Mouse (Mus musculus): ENCODE measurements around the gene Fgd3. TPM values are rescaled to one million over a fixed set of nuclear protein-coding genes. Genes with fewer than 3 reads are reported as not detected.

The Fgd3 gene
- polyA plus RNA-seq, 1 experiment from 2014 or later = 0.58 TPM

- no peaks in the 10 kb centered on the region for H3K4me1 ChIP-seq (ENCODE audit: control insufficient read depth, insufficient read depth, low read length)
- 0 out of 2 replicates have a peak overlapping the region, but pooled peaks have one; percentile 8 for H3K27ac ChIP-seq (replicated peaks; ENCODE audit: low read depth, low read length)
- no peak overlapping the region for H3K4me2 ChIP-seq (ENCODE audit: low read depth, low read length)
- H3K4me3 ChIP-seq (ENCODE audit: low read depth, low read length) = no peak overlapping the region
- no peaks in the 10 kb centered on the region for H3K27me3 ChIP-seq (replicated peaks; ENCODE audit: control insufficient read depth, insufficient read depth, low read length)
- DNase-seq (ENCODE audit: low spot score) (no peak), ATAC-seq (ENCODE audit: low read depth) (no peak)
- H3K36me3 ChIP-seq (ENCODE audit: control insufficient read depth, insufficient read depth, low read length) = no peaks in the 10 kb centered on the region
- WGBS = 57% methylated on average over 3 of the region's 3 CpGs
- H3K9me3 ChIP-seq (ENCODE audit: control insufficient read depth, low read length) = no peaks in the 10 kb centered on the region
- no peak overlapping the region for H3K9ac ChIP-seq (ENCODE audit: low read depth, low read length)
Observed at GRCm38 (mm10) chr13:49257819-49258313, 62.2 kb downstream of the Fgd3 start.

- ATAC-seq (ENCODE audit: low read depth) = no peak
Observed at GRCm38 (mm10) chr13:49252746-49253145, 67.4 kb downstream of the Fgd3 start.

GRCm38 (mm10) chr13:49252113-49252512 is 68.0 kb downstream of the Fgd3 start:
- H3K36me3 ChIP-seq (ENCODE audit: control insufficient read depth, insufficient read depth, low read length) = no peaks in the 10 kb centered on the region
- no peaks in the 10 kb centered on the region for H3K9me3 ChIP-seq (ENCODE audit: control insufficient read depth, low read length)
- H3K27ac ChIP-seq (replicated peaks; ENCODE audit: low read depth, low read length) = no peak overlapping the region
- WGBS = 81% methylated on average over 2 of the region's 2 CpGs
- ATAC-seq (ENCODE audit: low read depth) (no peak), DNase-seq (ENCODE audit: low spot score) (no peak)
- no peak overlapping the region for H3K4me3 ChIP-seq (ENCODE audit: low read depth, low read length)
- H3K9ac ChIP-seq (ENCODE audit: low read depth, low read length) = no peak overlapping the region
- H3K27me3 ChIP-seq (replicated peaks; ENCODE audit: control insufficient read depth, insufficient read depth, low read length) = peaks cover 19% of the 10 kb centered on the region
- no peak overlapping the region for H3K4me2 ChIP-seq (ENCODE audit: low read depth, low read length)
- H3K4me1 ChIP-seq (ENCODE audit: control insufficient read depth, insufficient read depth, low read length) = peaks cover 6% of the 10 kb centered on the region; the same call in 1 of the 2 replicates

More at GRCm38 (mm10) chr13:49252746-49253145, 67.4 kb downstream of the Fgd3 start:
- no peak overlapping the region for H3K27ac ChIP-seq (replicated peaks; ENCODE audit: low read depth, low read length)
- no peak for DNase-seq (ENCODE audit: low spot score)
- H3K4me2 ChIP-seq (ENCODE audit: low read depth, low read length) = no peak overlapping the region
- 87% methylated on average over 13 of the region's 13 CpGs for WGBS
- H3K4me1 ChIP-seq (ENCODE audit: control insufficient read depth, insufficient read depth, low read length) = peaks cover 6% of the 10 kb centered on the region; the same call in 1 of the 2 replicates
- H3K4me3 ChIP-seq (ENCODE audit: low read depth, low read length) = no peak overlapping the region
- peaks cover 13% of the 10 kb centered on the region; the same call in 1 of the 2 replicates for H3K27me3 ChIP-seq (replicated peaks; ENCODE audit: control insufficient read depth, insufficient read depth, low read length)
- no peaks in the 10 kb centered on the region for H3K36me3 ChIP-seq (ENCODE audit: control insufficient read depth, insufficient read depth, low read length)
- no peak overlapping the region for H3K9ac ChIP-seq (ENCODE audit: low read depth, low read length)
- no peaks in the 10 kb centered on the region for H3K9me3 ChIP-seq (ENCODE audit: control insufficient read depth, low read length)

GRCm38 (mm10) chr13:49250716-49251517 is 69.2 kb downstream of the Fgd3 start:
- Histone ChIP-seq H3K36me3 (ENCODE audit: control insufficient read depth, insufficient read depth, low read length) (no peaks in the 10 kb centered on the region), H3K9ac (ENCODE audit: low read depth, low read length) (no peak overlapping the region), H3K4me1 (ENCODE audit: control insufficient read depth, insufficient read depth, low read length) (peaks cover 6% of the 10 kb centered on the region; the same call in 1 of the 2 replicates), H3K27ac (replicated peaks; ENCODE audit: low read depth, low read length) (no peak overlapping the region), H3K27me3 (replicated peaks; ENCODE audit: control insufficient read depth, insufficient read depth, low read length) (peaks cover 29% of the 10 kb centered on the region), H3K9me3 (ENCODE audit: control insufficient read depth, low read length) (no peaks in the 10 kb centered on the region), H3K4me2 (ENCODE audit: low read depth, low read length) (no peak overlapping the region), H3K4me3 (ENCODE audit: low read depth, low read length) (no peak overlapping the region)
- 28% methylated on average over 4 of the region's 4 CpGs for WGBS
- no peak for ATAC-seq (ENCODE audit: low read depth)
- DNase-seq (ENCODE audit: low spot score) = no peak

- DNase-seq (ENCODE audit: low spot score) (no peak), ATAC-seq (ENCODE audit: low read depth) (no peak)
- Histone ChIP-seq H3K9ac (ENCODE audit: low read depth, low read length) (no peak overlapping the region), H3K4me2 (ENCODE audit: low read depth, low read length) (no peak overlapping the region), H3K27ac (replicated peaks; ENCODE audit: low read depth, low read length) (no peak overlapping the region), H3K27me3 (replicated peaks; ENCODE audit: control insufficient read depth, insufficient read depth, low read length) (peaks cover 29% of the 10 kb centered on the region), H3K36me3 (ENCODE audit: control insufficient read depth, insufficient read depth, low read length) (no peaks in the 10 kb centered on the region), H3K4me3 (ENCODE audit: low read depth, low read length) (no peak overlapping the region), H3K9me3 (ENCODE audit: control insufficient read depth, low read length) (no peaks in the 10 kb centered on the region), H3K4me1 (ENCODE audit: control insufficient read depth, insufficient read depth, low read length) (peaks cover 6% of the 10 kb centered on the region; the same call in 1 of the 2 replicates)
- WGBS = 65% methylated on average over 2 of the region's 2 CpGs
Observed at GRCm38 (mm10) chr13:49249634-49250033, 70.5 kb downstream of the Fgd3 start.

- peaks cover 6% of the 10 kb centered on the region; the same call in 1 of the 2 replicates for H3K4me1 ChIP-seq (ENCODE audit: control insufficient read depth, insufficient read depth, low read length)
- no peaks in the 10 kb centered on the region for H3K9me3 ChIP-seq (ENCODE audit: control insufficient read depth, low read length)
- 43% methylated on average over 3 of the region's 3 CpGs for WGBS
- H3K4me2 ChIP-seq (ENCODE audit: low read depth, low read length) = no peak overlapping the region
- DNase-seq (ENCODE audit: low spot score) = no peak
- H3K27ac ChIP-seq (replicated peaks; ENCODE audit: low read depth, low read length) = no peak overlapping the region
- H3K4me3 ChIP-seq (ENCODE audit: low read depth, low read length) = no peak overlapping the region
- no peaks in the 10 kb centered on the region for H3K36me3 ChIP-seq (ENCODE audit: control insufficient read depth, insufficient read depth, low read length)
- no peak overlapping the region for H3K9ac ChIP-seq (ENCODE audit: low read depth, low read length)
- H3K27me3 ChIP-seq (replicated peaks; ENCODE audit: control insufficient read depth, insufficient read depth, low read length) = peaks cover 29% of the 10 kb centered on the region
- no peak for ATAC-seq (ENCODE audit: low read depth)
Observed at GRCm38 (mm10) chr13:49248923-49249322, 71.2 kb downstream of the Fgd3 start.

GRCm38 (mm10) chr13:49248467-49248862 is 71.6 kb downstream of the Fgd3 start, which contains the start of gene Susd3:
Gene Susd3 (minus strand): TSS chr13:49248706.
- Histone ChIP-seq H3K4me1 (ENCODE audit: control insufficient read depth, insufficient read depth, low read length) (peaks cover 6% of the 10 kb centered on the region; the same call in 1 of the 2 replicates), H3K9ac (ENCODE audit: low read depth, low read length) (peak within 1 kb of the TSS; percentile 34; the same call in 1 of the 2 replicates), H3K27me3 (replicated peaks; ENCODE audit: control insufficient read depth, insufficient read depth, low read length) (peaks cover 29% of the 10 kb centered on the region), H3K4me2 (ENCODE audit: low read depth, low read length) (peak within 1 kb of the TSS; percentile 62), H3K36me3 (ENCODE audit: control insufficient read depth, insufficient read depth, low read length) (no peaks in the 10 kb centered on the region), H3K9me3 (ENCODE audit: control insufficient read depth, low read length) (no peaks in the 10 kb centered on the region), H3K27ac (replicated peaks; ENCODE audit: low read depth, low read length) (no peak within 1 kb of the TSS), H3K4me3 (ENCODE audit: low read depth, low read length) (peak within 1 kb of the TSS; percentile 38)
- WGBS = 17% methylated on average over 7 of the region's 8 CpGs
- ATAC-seq (ENCODE audit: low read depth) = no peak
- no peak for DNase-seq (ENCODE audit: low spot score)

- Histone ChIP-seq H3K4me1 (ENCODE audit: control insufficient read depth, insufficient read depth, low read length) (peaks cover 6% of the 10 kb centered on the region; the same call in 1 of the 2 replicates), H3K27me3 (replicated peaks; ENCODE audit: control insufficient read depth, insufficient read depth, low read length) (peaks cover 29% of the 10 kb centered on the region), H3K4me3 (ENCODE audit: low read depth, low read length) (peak overlapping the region; percentile 38), H3K4me2 (ENCODE audit: low read depth, low read length) (peak overlapping the region; percentile 62), H3K9ac (ENCODE audit: low read depth, low read length) (peak overlapping the region; percentile 34; the same call in 1 of the 2 replicates), H3K9me3 (ENCODE audit: control insufficient read depth, low read length) (no peaks in the 10 kb centered on the region), H3K27ac (replicated peaks; ENCODE audit: low read depth, low read length) (no peak overlapping the region), H3K36me3 (ENCODE audit: control insufficient read depth, insufficient read depth, low read length) (no peaks in the 10 kb centered on the region)
- DNase-seq (ENCODE audit: low spot score) = peak; percentile 44
- peak; percentile 72 for ATAC-seq (ENCODE audit: low read depth)
- WGBS = under 1% methylated on average over 45 of the region's 58 CpGs
Observed at GRCm38 (mm10) chr13:49247740-49248466, 72.2 kb downstream of the Fgd3 start.

All from embryonic facial prominence, embryonic 14.5 days (tissue).